Mouse (Mus musculus): ENCODE measurements at regions not wholly inside any gene's neighbourhood (a gene's known extent, or its start where the extent isn't known, plus 50 kb on each side); places are given as distances from the start of the nearest gene placed in this dataset.
"Not testable (repeated sequence)": the region's sequence is repeated elsewhere in the genome, so short reads cannot be mapped to it uniquely, and the experiment has no call there.

GRCm38 (mm10) chr19:29869526-29869925 lies 55.4 kb upstream of the Il33 start:
- DNase-seq (ENCODE audit: low spot score), result no peak

DNA sequence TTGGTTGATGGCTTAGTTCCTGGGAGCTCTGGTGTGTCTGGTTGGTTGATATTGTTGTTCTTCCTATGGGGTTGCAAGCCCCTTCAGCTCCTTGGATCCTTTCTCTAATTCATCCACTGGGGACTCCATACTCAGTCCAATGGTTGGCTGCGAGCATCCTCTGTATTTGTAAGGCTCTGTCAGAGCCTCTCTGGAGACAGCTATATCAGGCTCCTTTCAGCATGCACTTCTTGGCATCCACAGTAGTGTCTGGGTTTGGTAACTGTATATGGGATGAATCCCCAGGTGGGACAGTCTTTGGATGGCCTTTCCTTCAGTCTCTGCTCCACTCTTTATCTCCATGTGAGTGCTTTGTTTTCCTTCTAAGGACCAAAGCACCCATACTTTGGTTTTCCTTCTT lies 55.9 kb upstream of the Ranbp6 start:
- DNase-seq (ENCODE audit: low spot score), result not testable (repeated sequence)

- DNase-seq (ENCODE audit: low spot score), result no peak
Measured at GRCm38 (mm10) chr19:29866822-29867221, 54.0 kb upstream of the Ranbp6 start.

- no peak for DNase-seq (ENCODE audit: low spot score)
Measured at GRCm38 (mm10) chr19:29865142-29865541, 52.4 kb upstream of the Ranbp6 start.

- DNase-seq (ENCODE audit: low spot score), result peak; percentile 35
Measured at GRCm38 (mm10) chr19:29862808-29863207, 50.0 kb upstream of the Ranbp6 start.

Data from embryo, embryonic 10.5 days (tissue).